Comparison of ENCODE assay signal across 9 mouse cellular contexts in genomic region chr10:18391608-18392007, GRCm38 (mm10).
DNase-seq lines count a peak whose midpoint lies in the region; ATAC-seq and TF ChIP-seq lines count a peak whose summit lies in the region.
"Had no signal": no experiment of that assay in that cellular context is flagged by ENCODE, and none has a peak within 500 bp of the region (broad histone marks: within the 10 kb centered on the region; RNA-seq: fewer than 3 reads in every experiment).

No protein-coding gene starts in this region.

- no peaks in the 10 kb centered on the region for H3K4me1 ChIP-seq in kidney, embryonic 14.5 days (ENCODE audit: control insufficient read depth, insufficient read depth, low read length)

- H3K27me3 ChIP-seq in kidney, embryonic 14.5 days (ENCODE audit: control insufficient read depth, insufficient read depth, low read length) = no peaks in the 10 kb centered on the region
- no peaks in the 10 kb centered on the region for H3K27me3 ChIP-seq in Patski
- H3K27me3 ChIP-seq: embryonic facial prominence, embryonic 15.5 days had no signal

- POLR2A ChIA-PET in Patski (lab: Charles Lee) = interaction anchor here (0.6 kb wide), 1 partner anchor 955 kb away, joined by 3 read pairs; no protein-coding TSS in a partner anchor

- no peak for ATAC-seq in kidney, embryonic 14.5 days (ENCODE audit: low FRiP score, low TSS enrichment)
- no peak for ATAC-seq in Patski
- ATAC-seq in megakaryocyte progenitor cell, adult 5-6 weeks (replicated peaks; ENCODE audit: poor library complexity) = peak; percentile 76

- CTCF ChIA-PET in Patski (lab: Charles Lee) = interaction anchor here (1.2 to 5.2 kb wide), 3 partner anchors 18 to 136 kb away, joined by 4 to 20 read pairs (median 4); no protein-coding TSS in a partner anchor

- TF ChIP-seq CTCF in Patski (IDR thresholded peaks at IDR 0.05) = peak; percentile 74

- H3K4me3 ChIP-seq in kidney, embryonic 14.5 days (ENCODE audit: low read length) = no peak overlapping the region
- H3K4me3 ChIP-seq: embryonic facial prominence, embryonic 15.5 days had no signal

- no peak overlapping the region for H3K9ac ChIP-seq in kidney, embryonic 14.5 days (ENCODE audit: low read depth, low read length)
- H3K9ac ChIP-seq: embryonic facial prominence, embryonic 15.5 days had no signal

- no peak overlapping the region for H3K27ac ChIP-seq in kidney, embryonic 14.5 days (ENCODE audit: low read depth, low read length)
- H3K27ac ChIP-seq: embryonic facial prominence, embryonic 15.5 days had no signal

- in situ Hi-C loops in Patski (cut with MboI; ENCODE audit: low pct_unique_long_range_greater_than_20kb) = no loop called here

- H3K4me2 ChIP-seq in kidney, embryonic 14.5 days (replicated peaks; ENCODE audit: low read depth, low read length) = no peak overlapping the region
- H3K4me2 ChIP-seq: embryonic facial prominence, embryonic 15.5 days had no signal

- peak; percentile 61 for DNase-seq in kidney, adult 9 months
- no peak for DNase-seq in Patski (ENCODE audit: low read depth, low spot score)
- DNase-seq in cerebellum, postnatal 14 days = peak; percentile 80 to 84
- peak; percentile 71 to 76 for DNase-seq in kidney, postnatal 4 days
- no peak for DNase-seq in urinary bladder, postnatal 4 days (ENCODE audit: low spot score in 2 of 2)
- no peak for DNase-seq in Muller cell, postnatal 12 days (ENCODE audit: inconsistent ontology term)

- H3K9me3 ChIP-seq in kidney, embryonic 14.5 days (ENCODE audit: control insufficient read depth, low read length) = no peaks in the 10 kb centered on the region
- H3K9me3 ChIP-seq: embryonic facial prominence, embryonic 15.5 days had no signal

- WGBS in kidney, embryonic 14.5 days = 46% methylated on average over 5 of the region's 5 CpGs

- H3K36me3 ChIP-seq in kidney, embryonic 14.5 days (ENCODE audit: control insufficient read depth, insufficient read depth, low read length) = no peaks in the 10 kb centered on the region
- H3K36me3 ChIP-seq: embryonic facial prominence, embryonic 15.5 days had no signal

Comparison
In these comparisons a context has a peak if more than half of its experiments do, and no peak if none do; other contexts are left out.
1. DNase-seq: peak in kidney, adult 9 months (single experiment), cerebellum, postnatal 14 days (2 of 2) and kidney, postnatal 4 days (2 of 2); none in Patski (single experiment), urinary bladder, postnatal 4 days (0 of 2) and Muller cell, postnatal 12 days (single experiment).